Mouse (Mus musculus) limb, embryonic 10.5 days (tissue): ENCODE measurements around the gene H2-Eb1. TPM values are rescaled to one million over a fixed set of nuclear protein-coding genes. Genes with fewer than 3 reads are reported as not detected.
A peak's percentile ranks its signal among the peaks of the same experiment; 100 is the strongest.

ENCODE experiments used
- DNase-seq: peaks from one replicate; pipeline ENCODE4 v3.0.0-alpha.2; 2017; ENCODE audit warnings: low spot score
- H3K27ac ChIP-seq: fragments of 300-500 bp; sonication (generic); 2 replicates; pipeline ENCODE4 v1.5.1; 2016; ENCODE audit warnings: mild to moderate bottlenecking
- H3K27me3 ChIP-seq: fragments of 300-500 bp; sonication (generic); 2 replicates; pipeline ENCODE4 v1.6.1; 2016; ENCODE audit warnings: low read depth, mild to moderate bottlenecking; ENCODE audit not compliant: poor library complexity, severe bottlenecking
- H3K36me3 ChIP-seq: fragments of 300-500 bp; sonication (generic); 2 replicates; pipeline ENCODE4 v1.6.1; 2016; ENCODE audit warnings: mild to moderate bottlenecking, moderate library complexity
- H3K4me1 ChIP-seq: fragments of 300-500 bp; sonication (generic); 2 replicates; pipeline ENCODE4 v1.6.1; 2016
- H3K4me3 ChIP-seq: fragments of 300-500 bp; sonication (generic); 2 replicates; pipeline ENCODE4 v1.5.1; 2016; ENCODE audit warnings: mild to moderate bottlenecking, moderate library complexity
- H3K9me3 ChIP-seq: fragments of 300-500 bp; sonication (generic); replicated peaks from 2 replicates; pipeline ENCODE4 v1.6.1; 2016; ENCODE audit warnings: mild to moderate bottlenecking
- WGBS: fragments of 180-500 bp; shearing (Covaris S2); methylation state at CpG from one replicate; pipeline ENCODE4 v1.1.7; 2016; 5-methylcytosine and 5-hydroxymethylcytosine counted together
- polyA plus RNA-seq: library from polyadenylated mRNA; unstranded; fragments of >200 nt; fragmentation: Nextera tagmentation; extraction: Ambion mirVana; gene quantifications from 2 replicates; pipeline ENCODE4 v1.2.1, GENCODE M21; 2016

Gene H2-Eb1
- polyA plus RNA-seq, 1 experiment from 2014 or later = 0.83 TPM

DNA sequence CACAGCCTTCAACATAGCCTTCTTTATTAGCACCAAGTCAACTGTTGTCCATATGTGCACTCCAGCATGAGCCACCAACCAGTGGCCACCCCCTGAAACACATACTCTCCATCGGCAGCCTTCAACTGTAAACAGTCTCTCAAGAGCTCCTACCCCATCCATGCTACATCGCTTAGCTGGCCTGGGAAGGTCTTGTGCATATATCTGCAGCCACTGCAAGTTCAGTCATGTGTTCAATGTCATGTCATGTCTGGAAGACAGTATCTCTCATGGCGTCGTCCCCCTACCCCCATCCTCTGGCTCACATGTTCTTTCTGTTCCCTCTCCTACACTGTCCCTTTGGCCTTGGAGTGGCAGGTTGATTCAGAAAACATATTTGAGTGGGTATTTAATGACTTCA is 39.2 kb downstream of the H2-Eb1 start:
- Histone ChIP-seq H3K4me3 (no peak overlapping the region), H3K27me3 (no peaks in the 10 kb centered on the region), H3K4me1 (no peaks in the 10 kb centered on the region), H3K36me3 (no peaks in the 10 kb centered on the region), H3K9me3 (no peaks in the 10 kb centered on the region), H3K27ac (no peak overlapping the region)
- WGBS = 92% methylated on average over 4 of the region's 4 CpGs
- no peak for DNase-seq

GRCm38 (mm10) chr17:34345486-34345885 is 39.8 kb downstream of the H2-Eb1 start:
- Histone ChIP-seq H3K27ac (no peak overlapping the region), H3K4me3 (no peak overlapping the region), H3K36me3 (no peaks in the 10 kb centered on the region), H3K4me1 (no peaks in the 10 kb centered on the region), H3K27me3 (no peaks in the 10 kb centered on the region; the same call in 1 of the 2 replicates), H3K9me3 (no peaks in the 10 kb centered on the region)
- WGBS = 90% methylated on average over 7 of the region's 7 CpGs
- no peak for DNase-seq

DNA sequence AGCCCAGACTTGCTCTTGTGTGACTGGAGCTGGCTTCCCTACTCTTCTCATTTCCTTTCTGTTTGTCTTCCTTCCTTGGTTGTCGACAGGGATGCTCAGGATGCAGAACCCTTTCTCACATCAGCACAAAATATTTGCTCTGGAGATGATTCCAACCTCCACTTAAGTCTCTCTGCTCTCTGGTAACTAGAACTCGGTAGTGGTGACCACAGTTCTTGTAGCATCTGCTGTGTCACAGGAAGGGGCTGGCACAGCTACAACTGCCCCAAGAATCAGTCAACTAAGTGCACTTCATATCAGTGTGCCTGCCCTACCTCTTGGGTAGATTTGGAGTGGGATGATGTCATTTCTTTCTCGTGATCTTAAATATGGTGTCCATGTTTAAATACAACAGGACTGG is 40.4 kb downstream of the H2-Eb1 start:
- Histone ChIP-seq H3K27me3 (no peaks in the 10 kb centered on the region; the same call in 1 of the 2 replicates), H3K36me3 (no peaks in the 10 kb centered on the region), H3K9me3 (no peaks in the 10 kb centered on the region), H3K4me1 (no peaks in the 10 kb centered on the region), H3K4me3 (no peak overlapping the region), H3K27ac (no peak overlapping the region)
- DNase-seq = no peak
- 76% methylated on average over 3 of the region's 3 CpGs for WGBS

GRCm38 (mm10) chr17:34347606-34348308 is 42.1 kb downstream of the H2-Eb1 start:
- WGBS = 78% methylated on average over 6 of the region's 6 CpGs
- H3K9me3 ChIP-seq = no peaks in the 10 kb centered on the region
- H3K27ac ChIP-seq = no peak overlapping the region
- no peaks in the 10 kb centered on the region for H3K36me3 ChIP-seq
- H3K4me3 ChIP-seq = no peak overlapping the region
- DNase-seq = no peak
- no peaks in the 10 kb centered on the region; the same call in 1 of the 2 replicates for H3K27me3 ChIP-seq
- H3K4me1 ChIP-seq = no peaks in the 10 kb centered on the region

GRCm38 (mm10) chr17:34349429-34349828 is 43.8 kb downstream of the H2-Eb1 start:
- Histone ChIP-seq H3K27me3 (no peaks in the 10 kb centered on the region; the same call in 1 of the 2 replicates), H3K4me3 (no peak overlapping the region), H3K4me1 (no peaks in the 10 kb centered on the region), H3K36me3 (no peaks in the 10 kb centered on the region), H3K27ac (no peak overlapping the region), H3K9me3 (no peaks in the 10 kb centered on the region)
- 3% methylated on average over 4 of the region's 4 CpGs for WGBS
- DNase-seq = peak; percentile 81

DNA sequence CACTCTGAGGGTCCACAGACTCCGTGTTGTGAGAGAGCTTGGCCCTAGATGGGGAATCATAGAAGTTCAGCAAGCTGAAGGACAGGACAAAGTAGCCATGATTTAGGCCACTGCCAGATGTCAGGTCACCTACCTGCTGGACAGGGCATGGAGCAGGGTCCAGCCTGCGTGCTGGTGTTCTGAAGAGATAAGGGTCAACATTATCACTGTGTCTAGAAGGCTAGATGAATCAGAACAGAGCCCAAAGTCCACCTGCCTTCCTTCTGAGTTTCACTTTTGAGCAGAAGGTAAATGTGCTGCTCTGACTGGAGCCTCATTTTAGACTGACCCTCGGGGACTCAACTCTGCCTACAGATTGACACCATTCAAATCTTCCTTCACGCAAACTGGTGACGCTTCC is 48.9 kb downstream of the H2-Eb1 start, which contains the start of gene Btnl2:
Btnl2 (plus strand) TSS at position 284 of the 400 bp plus-strand sequence.
- no peaks in the 10 kb centered on the region; the same call in 1 of the 2 replicates for H3K27me3 ChIP-seq
- H3K36me3 ChIP-seq = no peaks in the 10 kb centered on the region
- no peak within 1 kb of the TSS for H3K4me3 ChIP-seq
- 93% methylated on average over 5 of the region's 5 CpGs for WGBS
- no peak for DNase-seq
- H3K9me3 ChIP-seq = no peaks in the 10 kb centered on the region
- H3K4me1 ChIP-seq = no peaks in the 10 kb centered on the region
- H3K27ac ChIP-seq = no peak within 1 kb of the TSS

DNA sequence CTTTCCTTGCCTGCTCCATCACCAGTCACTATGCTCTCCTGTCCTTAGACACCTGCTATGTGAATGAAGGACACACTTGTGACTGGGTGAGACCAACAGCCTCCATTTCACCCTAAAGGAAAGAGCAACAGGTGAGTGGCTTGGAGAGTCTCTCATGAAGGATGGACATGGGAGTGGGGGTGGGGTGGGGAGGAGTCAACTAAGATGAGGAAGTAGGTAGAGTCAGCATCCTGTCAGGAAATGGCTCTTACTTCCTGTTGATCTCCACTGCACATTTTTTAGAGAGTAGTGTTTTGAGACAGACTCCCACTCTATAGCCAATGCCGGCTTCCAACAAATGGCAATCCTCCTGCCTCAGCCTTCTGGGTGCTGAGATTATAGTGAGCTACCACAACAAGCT is 49.3 kb downstream of the H2-Eb1 start:
- H3K9me3 ChIP-seq = no peaks in the 10 kb centered on the region
- 88% methylated on average over 1 of the region's 1 CpGs for WGBS
- no peak overlapping the region for H3K27ac ChIP-seq
- DNase-seq = no peak
- no peaks in the 10 kb centered on the region for H3K4me1 ChIP-seq
- H3K27me3 ChIP-seq = no peaks in the 10 kb centered on the region; the same call in 1 of the 2 replicates
- no peak overlapping the region for H3K4me3 ChIP-seq
- no peaks in the 10 kb centered on the region for H3K36me3 ChIP-seq

- no peaks in the 10 kb centered on the region for H3K36me3 ChIP-seq
- 86% methylated on average over 15 of the region's 15 CpGs for WGBS
Measured at GRCm38 (mm10) chr17:34362954-34363546, 57.4 kb downstream of the H2-Eb1 start.

GRCm38 (mm10) chr17:34363676-34364310 is 58.1 kb downstream of the H2-Eb1 start:
- H3K4me3 ChIP-seq = no peak overlapping the region
- H3K27ac ChIP-seq = no peak overlapping the region
- H3K9me3 ChIP-seq = no peaks in the 10 kb centered on the region
- no peaks in the 10 kb centered on the region for H3K27me3 ChIP-seq
- H3K4me1 ChIP-seq = no peaks in the 10 kb centered on the region
- no peaks in the 10 kb centered on the region for H3K36me3 ChIP-seq
- no peak for DNase-seq
- 88% methylated on average over 3 of the region's 3 CpGs for WGBS

More at GRCm38 (mm10) chr17:34362954-34363546, 57.4 kb downstream of the H2-Eb1 start:
- H3K4me3 ChIP-seq = no peak overlapping the region
- no peak overlapping the region for H3K27ac ChIP-seq
- no peaks in the 10 kb centered on the region for H3K4me1 ChIP-seq
- H3K27me3 ChIP-seq = no peaks in the 10 kb centered on the region
- no peak for DNase-seq
- no peaks in the 10 kb centered on the region for H3K9me3 ChIP-seq

DNA sequence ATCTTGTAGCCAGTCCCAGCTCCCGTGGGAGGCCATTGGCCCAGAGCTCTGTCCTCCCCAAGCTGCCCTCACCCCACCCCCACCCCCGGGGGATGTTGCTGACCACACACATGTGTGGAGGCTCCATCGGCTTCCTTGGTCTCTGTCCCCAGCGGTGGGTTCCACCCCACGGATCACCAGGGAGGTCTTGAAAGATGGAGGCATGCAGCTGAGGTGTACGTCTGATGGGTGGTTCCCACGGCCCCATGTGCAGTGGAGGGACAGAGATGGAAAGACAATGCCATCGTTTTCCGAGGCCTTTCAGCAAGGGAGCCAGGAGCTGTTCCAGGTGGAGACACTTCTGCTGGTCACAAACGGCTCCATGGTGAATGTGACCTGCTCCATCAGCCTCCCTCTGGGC is 59.4 kb downstream of the H2-Eb1 start:
- Histone ChIP-seq H3K9me3 (no peaks in the 10 kb centered on the region), H3K27me3 (no peaks in the 10 kb centered on the region), H3K4me1 (no peaks in the 10 kb centered on the region), H3K27ac (no peak overlapping the region), H3K36me3 (no peaks in the 10 kb centered on the region), H3K4me3 (no peak overlapping the region)
- DNase-seq = no peak
- 81% methylated on average over 10 of the region's 10 CpGs for WGBS

Other genes starting within 250 kb of the H2-Eb1 start
- 0.31 and 0.66 TPM in 2 replicates for gene H2-Oa, start 213.5 kb upstream of the H2-Eb1 start, polyA plus RNA-seq
- gene H2-DMa, start 186.3 kb upstream of the H2-Eb1 start, polyA plus RNA-seq = 4.2 and 5.3 TPM in 2 replicates
- 140 and 145 TPM in 2 replicates for gene Brd2, start 183.2 kb upstream of the H2-Eb1 start, polyA plus RNA-seq
- gene H2-DMb2, start 162.6 kb upstream of the H2-Eb1 start, polyA plus RNA-seq = 0.18 and 0.40 TPM in 2 replicates
- gene H2-DMb1, start 152.8 kb upstream of the H2-Eb1 start, polyA plus RNA-seq = 0.18 and 0.51 TPM in 2 replicates
- 1.6 and 3.2 TPM in 2 replicates for gene Tap1, start 118.3 kb upstream of the H2-Eb1 start, polyA plus RNA-seq
- gene Psmb9, start 118.1 kb upstream of the H2-Eb1 start, polyA plus RNA-seq = 0.78 and 1.1 TPM in 2 replicates
- gene Psmb8, start 108.1 kb upstream of the H2-Eb1 start, polyA plus RNA-seq = 0.74 and 0.87 TPM in 2 replicates
- gene Tap2, start 102.3 kb upstream of the H2-Eb1 start, polyA plus RNA-seq = 0.49 and 0.61 TPM in 2 replicates
- not detected in 2 replicates for gene H2-Ob, start 67.0 kb upstream of the H2-Eb1 start, polyA plus RNA-seq
- 6.7 and 9.9 TPM in 2 replicates for gene H2-Ab1, start 48.2 kb upstream of the H2-Eb1 start, polyA plus RNA-seq
- not detected in 2 replicates for gene H2-Aa, start 18.0 kb upstream of the H2-Eb1 start, polyA plus RNA-seq
- not detected in 2 replicates for gene H2-Eb2, start 19.8 kb downstream of the H2-Eb1 start, polyA plus RNA-seq
- gene Btnl2, start 49.0 kb downstream of the H2-Eb1 start, polyA plus RNA-seq = not detected in 2 replicates
- gene Btnl1, start 71.3 kb downstream of the H2-Eb1 start, polyA plus RNA-seq = not detected in 2 replicates
- gene BC051142, start 93.0 kb downstream of the H2-Eb1 start, polyA plus RNA-seq = 0.53 and 1.3 TPM in 2 replicates
- not detected in 2 replicates for gene Btnl4, start 171.5 kb downstream of the H2-Eb1 start, polyA plus RNA-seq
- not detected in 2 replicates for gene Btnl6, start 211.5 kb downstream of the H2-Eb1 start, polyA plus RNA-seq